Comparison of ENCODE assay signal across 16 mouse cellular contexts in genomic region chr7:132269661-132270060, GRCm38 (mm10).
"Had no signal": no experiment of that assay in that cellular context is flagged by ENCODE, and none has a peak within 500 bp of the region (broad histone marks: within the 10 kb centered on the region; RNA-seq: fewer than 3 reads in every experiment).

No protein-coding gene starts in this region.

- H3K27me3 ChIP-seq: liver, embryonic 15.5 days; lung, embryonic 15.5 days; midbrain, embryonic 13.5 days; midbrain, embryonic 15.5 days; neural tube, embryonic 12.5 days; stomach, embryonic 15.5 days had no signal

- H3K9me3 ChIP-seq: liver, embryonic 15.5 days; lung, embryonic 15.5 days; midbrain, embryonic 15.5 days; neural tube, embryonic 12.5 days; stomach, embryonic 15.5 days had no signal

- H3K9ac ChIP-seq: liver, embryonic 15.5 days; liver, postnatal 0 days; lung, embryonic 15.5 days; midbrain, embryonic 13.5 days; midbrain, embryonic 15.5 days; neural tube, embryonic 12.5 days; stomach, embryonic 15.5 days had no signal

- H3K4me2 ChIP-seq: liver, embryonic 15.5 days; lung, embryonic 15.5 days; midbrain, embryonic 11.5 days; midbrain, embryonic 13.5 days; midbrain, embryonic 15.5 days; neural tube, embryonic 12.5 days; stomach, embryonic 15.5 days had no signal

- H3K27ac ChIP-seq: liver, embryonic 15.5 days; lung, embryonic 15.5 days; macrophage; midbrain, embryonic 13.5 days; midbrain, embryonic 15.5 days; neural tube, embryonic 12.5 days; stomach, embryonic 15.5 days had no signal

- DNase-seq: liver, postnatal 0 days; lung, adult 2 months; lung, postnatal 14 days; right cerebral cortex, postnatal 14 days; thymus, adult 2 months; thymus, postnatal 25 days; thymus, postnatal 4 days had no signal

- H3K36me3 ChIP-seq: liver, embryonic 15.5 days; midbrain, embryonic 15.5 days had no signal

- H3K4me1 ChIP-seq: megakaryocyte, embryonic 14.5 days; stomach, embryonic 15.5 days had no signal

- ATAC-seq: liver, postnatal 0 days; midbrain, embryonic 13.5 days; midbrain, embryonic 15.5 days had no signal

- H3K4me3 ChIP-seq: liver, embryonic 15.5 days; lung, embryonic 15.5 days; megakaryocyte, embryonic 14.5 days; midbrain, embryonic 13.5 days; midbrain, embryonic 15.5 days; neural tube, embryonic 12.5 days; stomach, embryonic 15.5 days had no signal
